In the genomic region with DNA sequence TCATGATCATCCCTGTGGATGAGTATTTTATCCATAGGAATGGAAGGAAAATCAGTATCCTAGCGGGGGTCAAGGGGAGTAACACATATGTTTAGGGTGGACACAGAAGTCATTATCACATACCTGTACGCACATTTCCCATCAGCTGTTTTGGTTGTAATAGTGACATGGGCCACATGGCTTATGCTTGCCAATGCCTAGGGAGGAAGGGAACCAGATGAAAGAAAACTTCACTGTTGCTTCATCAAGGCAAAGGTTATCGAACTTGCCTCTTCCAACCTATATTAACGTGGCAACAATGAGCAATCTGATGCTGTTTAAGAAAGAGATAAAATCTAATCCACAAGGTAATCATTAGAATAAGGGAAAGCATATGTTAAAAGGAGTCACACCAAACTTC, we compare ENCODE assay signal across 17 mouse cellular contexts. TPM values are rescaled to one million over a fixed set of nuclear protein-coding genes. Genes with fewer than 3 reads are reported as not detected.
"Had no signal": no experiment of that assay in that cellular context is flagged by ENCODE, and none has a peak within 500 bp of the region (broad histone marks: within the 10 kb centered on the region; RNA-seq: fewer than 3 reads in every experiment).

No protein-coding gene starts in this region.

- H3K27ac ChIP-seq: liver, embryonic 15.5 days; midbrain, embryonic 10.5 days; midbrain, embryonic 13.5 days; midbrain, embryonic 15.5 days; neural tube, embryonic 13.5 days; neural tube, embryonic 15.5 days had no signal

- H3K4me1 ChIP-seq: liver, embryonic 15.5 days; midbrain, embryonic 10.5 days; midbrain, embryonic 13.5 days; midbrain, embryonic 15.5 days; neural tube, embryonic 15.5 days had no signal

- H3K4me3 ChIP-seq: liver, embryonic 15.5 days; midbrain, embryonic 10.5 days; midbrain, embryonic 13.5 days; midbrain, embryonic 15.5 days; myocyte; neural tube, embryonic 13.5 days; neural tube, embryonic 15.5 days had no signal

- DNase-seq: lung, embryonic 14.5 days; retina, postnatal 1 day; right cerebral cortex, adult 18-20 months; right cerebral cortex, postnatal 25 days; right cerebral cortex, postnatal 4 days; spleen, adult 18-20 months; thymus, adult 18-20 months; thymus, postnatal 14 days; thymus, postnatal 36 days had no signal

- H3K9me3 ChIP-seq: liver, embryonic 15.5 days; midbrain, embryonic 10.5 days; midbrain, embryonic 13.5 days; midbrain, embryonic 15.5 days; neural tube, embryonic 13.5 days; neural tube, embryonic 15.5 days had no signal

- H3K9ac ChIP-seq: liver, embryonic 15.5 days; lung, embryonic 14.5 days; midbrain, embryonic 13.5 days; midbrain, embryonic 15.5 days; neural tube, embryonic 13.5 days; neural tube, embryonic 15.5 days had no signal

- ATAC-seq: midbrain, embryonic 13.5 days; midbrain, embryonic 15.5 days had no signal

- H3K4me2 ChIP-seq: liver, embryonic 15.5 days; lung, embryonic 14.5 days; midbrain, embryonic 13.5 days; midbrain, embryonic 15.5 days; neural tube, embryonic 13.5 days; neural tube, embryonic 15.5 days had no signal

- H3K27me3 ChIP-seq: liver, embryonic 15.5 days; midbrain, embryonic 13.5 days; midbrain, embryonic 15.5 days; neural tube, embryonic 13.5 days; neural tube, embryonic 15.5 days had no signal

RNA-seq across cellular contexts. Expression of gene Trank1, which starts 50.2 kb away (rescaled TPM):
- total RNA-seq: megakaryocyte-erythroid progenitor cell, adult 5-6 weeks had no signal
- polyA plus RNA-seq: myocyte had no signal
